Mouse (Mus musculus) B cell, adult 2 months (primary cell): ENCODE measurements around the gene Irs2.

Experiments
- DNase-seq, 2 experiments: peaks; one replicate each; pipeline ENCODE4 v3.0.0; 2022

The Irs2 gene

DNA sequence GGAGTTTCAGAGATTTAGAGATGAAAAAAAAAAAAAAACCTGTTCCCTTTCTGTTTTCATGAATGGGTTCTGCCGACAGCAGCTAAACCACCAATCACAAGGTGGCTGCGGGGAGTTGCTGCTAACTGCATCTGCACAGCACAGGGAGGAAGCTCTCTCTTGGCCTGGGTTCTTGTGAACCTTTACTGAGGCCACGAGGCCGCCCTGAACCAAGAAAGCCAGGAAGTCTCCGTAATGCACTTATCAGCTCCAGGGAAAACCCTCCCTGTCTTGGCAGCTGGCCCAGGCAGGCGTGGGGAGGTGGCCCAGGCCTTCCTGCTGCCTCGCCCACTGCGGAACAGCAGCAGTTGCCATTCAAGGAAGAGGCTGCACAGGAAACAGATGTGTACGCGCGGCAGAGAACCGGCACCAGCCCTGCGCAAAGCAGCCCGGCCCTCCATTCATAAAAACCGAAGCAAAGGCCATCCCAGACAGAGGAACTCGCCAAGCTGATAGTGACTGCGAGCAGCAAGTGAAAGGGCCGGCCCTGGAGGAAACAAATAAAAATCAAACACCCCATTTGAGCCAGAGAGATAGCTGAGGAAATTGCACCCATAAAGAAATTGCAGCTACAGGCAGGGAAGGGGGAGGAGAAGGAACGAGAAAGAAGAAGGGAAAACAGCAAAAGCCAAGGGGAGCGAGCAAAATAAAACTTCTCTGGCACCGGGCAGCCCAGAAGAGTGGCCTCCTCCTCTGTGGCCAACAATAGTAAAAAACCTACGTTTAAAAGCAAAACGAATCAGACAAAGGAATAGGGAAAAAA, 62.1 kb downstream of the Irs2 start:
- peak; percentile 74 to 77 for DNase-seq

DNA sequence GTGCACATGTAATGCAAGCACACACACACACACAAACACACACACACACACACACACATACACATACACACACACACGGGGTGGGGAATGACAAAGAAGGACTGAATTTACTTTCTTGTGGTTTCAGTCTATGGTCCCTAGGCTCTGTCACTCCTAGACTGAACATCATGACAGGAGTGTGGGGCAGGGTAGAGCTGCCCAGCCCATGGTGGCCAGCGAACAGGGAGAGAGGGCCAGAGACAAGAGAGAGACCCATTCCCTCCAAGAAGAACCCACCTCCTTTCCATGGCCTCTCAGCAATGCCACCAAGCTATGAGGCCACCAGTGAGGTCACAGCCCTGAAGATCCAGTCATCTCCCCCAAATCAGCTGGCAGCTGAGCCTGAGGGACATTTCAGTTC, 62.8 kb downstream of the Irs2 start:
- DNase-seq: no peak

DNA sequence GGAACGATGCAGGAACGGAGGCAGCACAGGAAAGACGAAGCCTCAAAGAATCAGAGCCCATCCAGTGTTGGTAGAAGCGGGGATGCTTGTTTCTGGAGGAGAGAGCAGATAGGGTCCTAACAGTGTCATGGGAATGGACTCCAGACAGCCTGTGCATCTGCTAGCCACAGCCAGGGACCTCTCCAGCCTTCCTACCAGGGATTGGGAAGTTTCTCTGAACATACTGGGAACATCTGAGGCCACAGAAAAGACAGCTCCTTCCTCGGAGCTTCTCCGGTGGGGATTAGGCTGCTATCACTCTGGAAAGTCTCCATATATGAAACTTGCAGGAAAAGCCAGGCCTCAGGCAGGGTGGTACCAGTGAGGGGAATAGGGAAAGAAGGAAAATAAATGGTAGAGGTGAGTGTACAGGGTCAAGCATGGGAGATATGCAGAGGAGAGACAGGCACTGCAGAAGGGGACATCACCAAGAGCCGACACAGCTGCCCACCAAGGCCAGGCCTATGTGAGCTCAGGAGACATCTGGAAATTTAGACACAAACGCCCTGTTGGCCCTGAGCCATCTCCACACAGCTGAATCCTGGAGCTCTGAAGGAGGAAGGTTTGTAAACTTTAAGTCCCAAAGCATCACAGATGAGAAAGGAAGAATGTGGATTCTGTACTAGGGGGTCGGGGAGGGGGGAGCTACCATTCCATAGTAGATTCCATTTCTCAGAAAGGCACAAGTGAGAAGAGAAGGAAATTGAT, 64.8 kb downstream of the Irs2 start:
- no peak for DNase-seq

DNA sequence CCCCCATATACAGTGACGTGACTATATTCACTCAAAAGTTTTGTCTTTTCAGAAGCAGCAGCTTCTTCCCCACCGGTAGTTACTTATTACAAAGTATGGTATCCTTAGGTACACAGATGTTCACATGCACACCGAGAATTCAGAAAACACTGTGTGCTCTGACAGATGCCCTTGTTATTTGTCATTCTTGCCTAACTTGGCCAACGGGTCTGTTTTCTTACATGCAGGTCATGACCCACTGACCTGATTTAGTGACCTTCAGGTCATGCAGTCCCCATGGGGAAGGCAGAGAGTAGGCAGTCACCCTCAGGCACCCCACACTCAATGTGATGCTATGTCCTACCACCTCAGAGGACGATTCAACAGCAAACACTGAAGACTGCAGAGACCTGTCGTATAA, 68.4 kb downstream of the Irs2 start:
- no peak for DNase-seq

DNA sequence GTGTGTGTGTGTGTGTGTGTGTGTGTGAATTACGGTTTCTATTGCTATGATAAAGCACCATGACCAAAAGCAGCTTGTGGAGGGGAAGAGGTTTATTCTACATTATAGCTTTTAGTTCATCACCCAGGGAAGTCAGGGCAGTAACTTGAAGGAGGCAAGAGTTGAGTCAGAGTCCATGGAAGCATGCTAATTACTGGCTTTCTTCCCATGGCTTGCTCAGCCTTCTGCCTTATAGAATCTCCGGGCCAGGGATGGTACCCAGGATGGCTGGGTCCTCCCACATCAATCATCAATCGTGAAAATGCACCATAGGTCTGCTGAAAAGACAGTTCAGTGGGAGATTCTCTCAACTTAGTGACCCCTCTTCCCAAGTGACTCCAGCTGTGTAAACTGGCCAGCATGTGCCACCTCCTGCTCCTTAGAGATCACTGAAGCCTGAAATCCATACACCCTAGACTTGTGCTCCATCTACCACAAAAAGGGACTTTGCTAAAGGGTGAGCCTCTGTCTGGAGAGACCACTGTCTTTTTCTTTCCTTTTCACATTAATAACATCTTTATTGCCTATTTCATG, 69.0 kb downstream of the Irs2 start:
- no peak for DNase-seq

DNA sequence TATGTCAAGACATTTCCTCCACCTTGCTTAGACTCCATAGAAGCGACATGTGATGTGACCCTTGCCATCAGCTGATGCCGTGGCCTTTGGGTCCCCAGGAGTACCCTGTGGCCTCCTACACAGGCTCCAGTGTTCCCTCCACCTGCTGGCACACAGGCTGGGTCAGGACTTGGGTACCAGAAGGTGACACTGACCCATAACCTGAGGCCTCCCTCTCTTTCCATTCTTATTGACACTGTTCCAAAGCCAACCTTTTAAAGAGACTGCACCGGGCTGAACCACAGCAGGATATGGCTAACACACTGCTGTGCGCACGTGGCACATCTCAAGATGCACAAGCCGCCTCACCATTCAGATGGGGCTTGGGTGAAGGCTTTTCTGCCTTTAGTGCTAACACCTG, 70.0 kb downstream of the Irs2 start:
- DNase-seq: no peak

DNA sequence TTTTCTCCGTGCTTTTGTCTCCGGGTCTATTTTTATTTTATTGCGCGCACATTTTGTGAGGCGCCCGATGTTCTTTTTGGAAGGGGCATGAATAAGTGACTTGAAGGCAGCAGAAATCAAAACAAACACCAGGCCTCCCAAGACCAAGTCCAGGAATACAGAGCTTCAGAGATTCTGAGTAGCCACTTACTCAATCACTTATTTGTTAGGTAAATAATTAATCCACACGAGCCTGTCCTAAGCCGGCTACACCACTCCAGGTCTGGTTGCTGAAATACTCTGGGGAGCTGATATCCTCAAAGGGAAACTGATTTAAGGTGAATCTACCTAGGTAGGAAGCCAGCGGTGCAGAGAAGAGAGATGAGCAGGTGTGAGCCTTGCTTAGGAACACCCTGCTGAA, 71.6 kb downstream of the Irs2 start:
- no peak for DNase-seq

DNA sequence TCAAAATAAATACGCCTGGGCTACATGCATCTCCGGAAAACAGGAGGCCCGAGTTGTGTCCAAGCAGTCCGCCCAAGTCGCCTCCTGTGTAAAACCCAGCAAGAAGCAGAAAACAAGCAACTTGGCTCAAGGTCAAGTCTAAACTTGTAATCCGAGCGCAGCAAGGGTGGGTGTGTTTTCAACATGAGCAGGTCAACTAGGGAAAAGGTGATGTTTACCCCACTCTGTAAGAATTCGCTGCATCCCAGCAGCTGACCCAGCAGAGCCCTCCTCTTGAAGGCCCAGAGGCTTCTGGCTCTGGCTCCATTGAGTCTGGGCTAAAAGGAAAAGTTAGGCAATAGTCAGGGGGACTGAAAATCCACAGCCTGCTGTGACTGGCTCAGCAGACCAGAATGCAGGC, 73.0 kb downstream of the Irs2 start:
- DNase-seq: no peak
